8 mouse cellular contexts compared by ENCODE assay signal in genomic region chr7:144940003-144940571, GRCm38 (mm10). TPM values are rescaled to one million over a fixed set of nuclear protein-coding genes. Genes with fewer than 3 reads are reported as not detected.
A peak's percentile ranks its signal among the peaks of the same experiment; 100 is the strongest.
DNase-seq lines count a peak whose midpoint lies in the region; ATAC-seq and TF ChIP-seq lines count a peak whose summit lies in the region.

No protein-coding gene starts in this region.

- H3K27me3 ChIP-seq in embryonic facial prominence, embryonic 12.5 days: no peaks in the 10 kb centered on the region
- H3K27me3 ChIP-seq in liver, embryonic 12.5 days (replicated peaks): peaks cover 94% of the 10 kb centered on the region
- H3K27me3 ChIP-seq in small intestine, adult 2 months (ENCODE audit: control insufficient read depth, insufficient read depth, low read length): 0 out of 2 replicates have a peak, but pooled peaks cover 3% of the 10 kb centered on the region

- H3K36me3 ChIP-seq in embryonic facial prominence, embryonic 12.5 days: peaks cover 21% of the 10 kb centered on the region
- peaks cover 22% of the 10 kb centered on the region for H3K36me3 ChIP-seq in liver, embryonic 12.5 days
- peaks cover 16% of the 10 kb centered on the region for H3K36me3 ChIP-seq in small intestine, adult 2 months (ENCODE audit: control insufficient read depth, insufficient read depth, low read length)

- WGBS in embryonic facial prominence, embryonic 12.5 days: under 1% methylated on average over 22 of the region's 22 CpGs
- WGBS in liver, embryonic 12.5 days (ENCODE audit: insufficient replicate concordance): under 1% methylated on average over 22 of the region's 22 CpGs
- under 1% methylated on average over 22 of the region's 22 CpGs for WGBS in small intestine, adult 2 months

- no peak for TF ChIP-seq POLR2A in small intestine, adult 2 months (IDR thresholded peaks at IDR 0.05; ENCODE audit: low read depth, low read length)

- intact Hi-C loops in gastrocnemius, adult 2 months (cut with DNase I): loop anchor here (5.0 kb wide), 1 partner anchor 87 kb away; no protein-coding TSS in a partner anchor
- intact Hi-C loops in gastrocnemius, postnatal 36 days (cut with DNase I): loop anchor here (5.0 kb wide), 1 partner anchor 82 kb away; no protein-coding TSS in a partner anchor

- no peaks in the 10 kb centered on the region for H3K9me3 ChIP-seq in embryonic facial prominence, embryonic 12.5 days
- H3K9me3 ChIP-seq in liver, embryonic 12.5 days (replicated peaks): no peaks in the 10 kb centered on the region

- no peak for TF ChIP-seq CTCF in gastrocnemius, adult 2 months (IDR thresholded peaks at IDR 0.05)
- TF ChIP-seq CTCF in small intestine, adult 2 months (IDR thresholded peaks at IDR 0.05; ENCODE audit: extremely low read depth, insufficient read length, insufficient replicate concordance, low read depth, low read length): no peak

- H3K9ac ChIP-seq in embryonic facial prominence, embryonic 12.5 days: peak overlapping the region; percentile 92
- no peak overlapping the region for H3K9ac ChIP-seq in liver, embryonic 12.5 days

- H3K4me2 ChIP-seq in embryonic facial prominence, embryonic 12.5 days (replicated peaks): peak overlapping the region; percentile 92
- H3K4me2 ChIP-seq in liver, embryonic 12.5 days: peak overlapping the region; percentile 61

- peak overlapping the region; percentile 83 for H3K4me3 ChIP-seq in gastrocnemius, adult 2 months
- H3K4me3 ChIP-seq in embryonic facial prominence, embryonic 12.5 days: peak overlapping the region; percentile 71
- peak overlapping the region; percentile 57 for H3K4me3 ChIP-seq in liver, embryonic 12.5 days
- H3K4me3 ChIP-seq in small intestine, adult 2 months (ENCODE audit: low read depth, low read length): peak overlapping the region; percentile 58

- no peak for ATAC-seq in embryonic facial prominence, embryonic 12.5 days (ENCODE audit: insufficient number of reproducible peaks, insufficient read depth, low FRiP score, low TSS enrichment)
- peak; percentile 11; the same call in 1 of the 2 replicates for ATAC-seq in liver, embryonic 12.5 days

- DNase-seq in gastrocnemius, adult 2 months: peak; percentile 31
- DNase-seq in gastrocnemius, adult 8-10 months (ENCODE audit: low spot score in 2 of 2): no peak
- peak; percentile 40 for DNase-seq in heart, postnatal 4 days
- DNase-seq in embryo, embryonic 9.5 days (ENCODE audit: extremely low spot score): no peak
- no peak for DNase-seq in gastrocnemius, postnatal 36 days

- H3K4me1 ChIP-seq in embryonic facial prominence, embryonic 12.5 days: peaks cover 31% of the 10 kb centered on the region
- H3K4me1 ChIP-seq in liver, embryonic 12.5 days: peaks cover 29% of the 10 kb centered on the region
- peaks cover 17% of the 10 kb centered on the region for H3K4me1 ChIP-seq in small intestine, adult 2 months (ENCODE audit: control insufficient read depth, insufficient read depth, insufficient read length, low read length)

- peak overlapping the region; percentile 43 for H3K27ac ChIP-seq in gastrocnemius, adult 2 months
- peak overlapping the region; percentile 95 for H3K27ac ChIP-seq in embryonic facial prominence, embryonic 12.5 days
- peak overlapping the region; percentile 77 for H3K27ac ChIP-seq in liver, embryonic 12.5 days
- peak overlapping the region; percentile 73 for H3K27ac ChIP-seq in small intestine, adult 2 months (ENCODE audit: insufficient read depth, low read depth, low read length)

RNA-seq across cellular contexts. Expression of gene Ccnd1, which starts 0.4 kb away (rescaled TPM):
- total RNA-seq in gastrocnemius, adult 2 months (2021): 1 to 10 TPM; 1.6 to 5.2 TPM
- 1 to 10 TPM; 2.3 to 6.9 (median 4.0) TPM for total RNA-seq in gastrocnemius, adult 8-10 months (2022)
- polyA plus RNA-seq in embryonic facial prominence, embryonic 12.5 days (2016; fragmentation: Nextera tagmentation; extraction: Ambion mirVana): 131 and 156 TPM in 2 replicates
- 100 to 1,000 TPM; 128 to 130 TPM for total RNA-seq in heart, postnatal 4 days (2021)
- 46.0 and 47.1 TPM in 2 replicates for polyA plus RNA-seq in liver, embryonic 12.5 days (2016; fragmentation: Nextera tagmentation; extraction: Ambion mirVana)
- 15.9 and 42.5 TPM in 2 replicates for polyA plus RNA-seq in small intestine, adult 2 months (2012; rRNA removed)
- 1 to 10 TPM; 5.2 to 7.4 TPM for total RNA-seq in gastrocnemius, postnatal 36 days (2021)

RNA-seq across cellular contexts. Expression of gene LTO1, which starts 25.2 kb away (rescaled TPM):
- 1 to 10 TPM; 8.1 to 9.9 TPM for total RNA-seq in gastrocnemius, adult 2 months (2021)
- total RNA-seq in gastrocnemius, adult 8-10 months (2022): 1 to 10 TPM; 7.8 to 8.9 (median 8.7) TPM
- polyA plus RNA-seq in embryonic facial prominence, embryonic 12.5 days (2016; fragmentation: Nextera tagmentation; extraction: Ambion mirVana): 25.2 and 25.5 TPM in 2 replicates
- 10 to 100 TPM; 13.8 to 14.8 TPM for total RNA-seq in heart, postnatal 4 days (2021)
- 11.6 and 12.8 TPM in 2 replicates for polyA plus RNA-seq in liver, embryonic 12.5 days (2016; fragmentation: Nextera tagmentation; extraction: Ambion mirVana)
- 6.4 and 14.1 TPM in 2 replicates for polyA plus RNA-seq in small intestine, adult 2 months (2012; rRNA removed)
- total RNA-seq in gastrocnemius, postnatal 36 days (2021): 1 to 10 TPM; 6.8 to 7.2 TPM

RNA-seq across cellular contexts. Expression of gene Fgf15, which starts 43.8 kb away (rescaled TPM):
- not detected for total RNA-seq in gastrocnemius, adult 2 months (2021)
- total RNA-seq in gastrocnemius, adult 8-10 months (2022): not detected
- 24.5 and 30.1 TPM in 2 replicates for polyA plus RNA-seq in embryonic facial prominence, embryonic 12.5 days (2016; fragmentation: Nextera tagmentation; extraction: Ambion mirVana)
- not detected for total RNA-seq in heart, postnatal 4 days (2021)
- not detected in 2 replicates for polyA plus RNA-seq in liver, embryonic 12.5 days (2016; fragmentation: Nextera tagmentation; extraction: Ambion mirVana)
- polyA plus RNA-seq in small intestine, adult 2 months (2012; rRNA removed): 2.6 TPM in 1 of 2 replicates, not detected in the other
- total RNA-seq in gastrocnemius, postnatal 36 days (2021): not detected

Comparison
In these comparisons a context has a peak if more than half of its experiments do, and no peak if none do; other contexts are left out.
1. DNase-seq: peak in gastrocnemius, adult 2 months (single experiment) and heart, postnatal 4 days (single experiment); none in gastrocnemius, adult 8-10 months (0 of 2), embryo, embryonic 9.5 days (single experiment) and gastrocnemius, postnatal 36 days (0 of 2).
2. H3K27ac ChIP-seq: peak in every context shown above with its lines; median percentile 95 in embryonic facial prominence, embryonic 12.5 days; 77 in liver, embryonic 12.5 days; 73 in small intestine, adult 2 months; 43 in gastrocnemius, adult 2 months.
3. RNA of gene Ccnd1, which starts 0.4 kb away (total RNA-seq): 128 to 130 TPM in heart, postnatal 4 days; 5.2 to 7.4 TPM in gastrocnemius, postnatal 36 days, 1.6 to 5.2 TPM in gastrocnemius, adult 2 months and 2.3 to 6.9 TPM in gastrocnemius, adult 8-10 months; every median in the first group is over 10 times any median in the second.
4. Peak in every context shown above with its lines, with median percentiles within 50 percentile points of each other: H3K4me3 ChIP-seq.